Mouse (Mus musculus) forebrain, embryonic 12.5 days (tissue): ENCODE data around the gene Dhrs13. TPM values are rescaled to one million over a fixed set of nuclear protein-coding genes. Genes with fewer than 3 reads are reported as not detected.
"Not testable (repeated sequence)": the region's sequence is repeated elsewhere in the genome, so short reads cannot be mapped to it uniquely, and the experiment has no call there.

Source experiments
- ATAC-seq: fragments of 200-750 bp; cut with Nextera tagmentation; 2 replicates; pipeline ENCODE4 v1.8.0; 2017; ENCODE audit warnings: moderate TSS enrichment; ENCODE audit not compliant: low FRiP score
- H3K27ac ChIP-seq: fragments of 300-500 bp; sonication (generic); 2 replicates; pipeline ENCODE4 v1.5.1; 2016; ENCODE audit warnings: mild to moderate bottlenecking
- H3K27me3 ChIP-seq: fragments of 300-500 bp; sonication (generic); 2 replicates; pipeline ENCODE4 v1.6.1; 2016; ENCODE audit warnings: mild to moderate bottlenecking
- H3K36me3 ChIP-seq: fragments of 300-500 bp; sonication (generic); replicated peaks from 2 replicates; pipeline ENCODE4 v1.6.1; 2016; ENCODE audit warnings: mild to moderate bottlenecking
- H3K4me1 ChIP-seq: fragments of 300-500 bp; sonication (generic); 2 replicates; pipeline ENCODE4 v1.6.1; 2016
- H3K4me2 ChIP-seq: fragments of 300-500 bp; sonication (generic); 2 replicates; pipeline ENCODE4 v1.6.1; 2016; ENCODE audit warnings: mild to moderate bottlenecking, moderate library complexity
- H3K4me3 ChIP-seq: fragments of 300-500 bp; sonication (generic); replicated peaks from 2 replicates; pipeline ENCODE4 v1.5.1; 2016; ENCODE audit warnings: mild to moderate bottlenecking
- H3K9ac ChIP-seq: fragments of 300-500 bp; sonication (generic); 2 replicates; pipeline ENCODE4 v1.6.1; 2016; ENCODE audit warnings: mild to moderate bottlenecking
- H3K9me3 ChIP-seq: fragments of 300-500 bp; sonication (generic); 2 replicates; pipeline ENCODE4 v1.6.1; 2016
- WGBS: fragments of 180-500 bp; shearing (Covaris S2); methylation state at CpG from one replicate; pipeline ENCODE4 v1.1.7; 2016; 5-methylcytosine and 5-hydroxymethylcytosine counted together
- polyA plus RNA-seq: library from polyadenylated mRNA; unstranded; fragments of >200 nt; fragmentation: Nextera tagmentation; extraction: Ambion mirVana; gene quantifications from 2 replicates; pipeline ENCODE4 v1.2.1, GENCODE M21; 2016

Gene Dhrs13
- polyA plus RNA-seq, 1 experiment from 2014 or later = 20.6 TPM

DNA sequence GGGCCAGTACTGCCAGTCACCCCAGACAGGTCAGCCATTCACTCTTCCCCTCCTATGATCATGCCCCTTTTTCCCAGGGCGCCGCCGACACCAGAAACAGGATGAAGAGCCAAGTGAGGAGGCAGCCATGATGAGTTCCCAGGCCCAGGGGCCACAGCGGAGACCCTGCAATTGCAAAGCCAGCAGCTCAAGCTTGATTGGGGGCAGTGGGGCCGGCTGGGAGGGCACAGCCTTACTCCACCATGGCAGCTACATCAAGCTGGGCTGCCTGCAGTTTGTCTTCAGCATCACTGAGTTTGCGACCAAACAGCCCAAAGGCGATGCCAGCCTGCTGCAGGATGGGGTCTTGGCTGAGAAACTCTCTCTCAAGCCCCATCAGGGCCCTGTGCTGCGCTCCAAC is 2.8 kb upstream of the Dhrs13 start:
- WGBS = 89% methylated on average over 8 of the region's 8 CpGs
- no peak overlapping the region for H3K27ac ChIP-seq

GRCm38 (mm10) chr11:78030600-78030999 is 1.5 kb upstream of the Dhrs13 start:
- Histone ChIP-seq H3K4me3 (no peak overlapping the region), H3K9ac (no peak overlapping the region), H3K4me2 (no peak overlapping the region), H3K4me1 (peaks cover 29% of the 10 kb centered on the region), H3K36me3 (peaks cover 56% of the 10 kb centered on the region), H3K9me3 (no peaks in the 10 kb centered on the region), H3K27me3 (no peaks in the 10 kb centered on the region), H3K27ac (no peak overlapping the region)
- no peak for ATAC-seq
- 71% methylated on average over 2 of the region's 2 CpGs for WGBS

More for the DNA sequence above, 2.8 kb upstream of the Dhrs13 start:
- Histone ChIP-seq H3K27me3 (no peaks in the 10 kb centered on the region), H3K4me3 (no peak overlapping the region), H3K9me3 (no peaks in the 10 kb centered on the region), H3K36me3 (peaks cover 57% of the 10 kb centered on the region), H3K9ac (no peak overlapping the region), H3K4me1 (peaks cover 27% of the 10 kb centered on the region), H3K4me2 (no peak overlapping the region)
- ATAC-seq = no peak

DNA sequence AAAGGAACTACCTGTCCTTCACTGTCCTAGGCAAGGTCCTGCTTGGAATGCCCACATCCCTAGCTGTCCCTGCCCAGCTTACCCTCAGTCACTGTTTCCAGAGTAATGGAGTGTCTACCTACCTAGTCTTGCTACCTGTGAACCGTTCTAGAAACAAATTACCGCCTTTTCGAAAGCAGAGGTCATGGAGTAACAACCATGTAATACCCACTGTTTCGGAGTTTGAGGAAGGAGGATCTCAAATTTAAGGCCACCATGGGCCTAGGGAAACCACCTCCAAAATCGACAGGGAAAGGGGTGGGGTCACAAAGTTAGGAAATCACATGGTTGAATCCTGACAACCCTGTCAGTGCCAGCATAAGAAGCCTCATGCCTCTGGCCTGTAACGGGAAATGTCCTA is 691 bp upstream of the Dhrs13 start:
- H3K27me3 ChIP-seq = no peaks in the 10 kb centered on the region
- H3K9me3 ChIP-seq = no peaks in the 10 kb centered on the region
- WGBS = 45% methylated on average over 6 of the region's 6 CpGs
- H3K36me3 ChIP-seq = peaks cover 48% of the 10 kb centered on the region
- H3K4me2 ChIP-seq = peak overlapping the region; percentile 91
- peak overlapping the region; percentile 68 for H3K4me3 ChIP-seq
- H3K9ac ChIP-seq = no peak overlapping the region
- ATAC-seq = no peak
- H3K4me1 ChIP-seq = peaks cover 29% of the 10 kb centered on the region
- peak overlapping the region; percentile 95 for H3K27ac ChIP-seq

- Histone ChIP-seq H3K4me3 (peak overlapping the region; percentile 68), H3K36me3 (peaks cover 37% of the 10 kb centered on the region), H3K4me2 (peak overlapping the region; percentile 91), H3K9ac (peak overlapping the region; percentile 86), H3K27ac (peak overlapping the region; percentile 95), H3K4me1 (peaks cover 38% of the 10 kb centered on the region), H3K27me3 (no peaks in the 10 kb centered on the region), H3K9me3 (no peaks in the 10 kb centered on the region)
- ATAC-seq = no peak
- 6% methylated on average over 5 of the region's 5 CpGs for WGBS
Measured at GRCm38 (mm10) chr11:78032809-78033195, 722 bp downstream of the Dhrs13 start.

DNA sequence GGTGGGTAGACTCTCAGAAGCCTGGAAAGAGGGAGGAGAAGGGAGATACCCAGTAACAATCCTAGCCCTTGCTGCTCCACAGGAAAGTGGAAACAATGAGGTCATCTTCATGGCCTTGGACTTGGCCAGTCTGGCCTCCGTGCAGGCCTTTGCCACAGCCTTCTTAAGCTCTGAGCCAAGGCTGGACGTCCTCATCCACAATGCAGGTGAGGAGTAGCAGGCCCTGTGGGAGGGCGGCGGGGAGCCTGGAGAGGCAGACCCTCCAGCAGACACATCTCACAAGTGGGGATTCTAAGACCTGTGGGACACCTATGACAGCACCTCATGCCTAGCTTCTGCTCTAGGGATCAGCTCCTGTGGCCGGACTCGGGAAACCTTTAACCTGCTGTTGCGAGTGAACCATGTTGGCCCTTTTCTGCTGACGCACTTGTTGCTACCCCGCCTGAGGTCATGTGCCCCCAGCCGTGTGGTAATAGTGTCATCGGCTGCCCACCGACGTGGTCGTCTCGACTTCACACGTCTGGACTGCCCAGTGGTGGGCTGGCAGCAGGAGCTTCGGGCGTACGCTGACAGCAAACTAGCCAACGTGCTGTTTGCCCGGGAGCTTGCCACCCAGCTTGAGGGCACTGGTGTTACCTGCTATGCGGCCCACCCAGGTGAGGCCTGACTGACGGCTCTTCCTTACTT is 2.0 kb downstream of the Dhrs13 start:
- Histone ChIP-seq H3K9me3 (no peaks in the 10 kb centered on the region), H3K27ac (no peak overlapping the region), H3K36me3 (peaks cover 24% of the 10 kb centered on the region), H3K4me3 (no peak overlapping the region), H3K4me1 (peaks cover 50% of the 10 kb centered on the region), H3K27me3 (no peaks in the 10 kb centered on the region), H3K4me2 (no peak overlapping the region), H3K9ac (no peak overlapping the region)
- ATAC-seq = no peak
- WGBS = 92% methylated on average over 23 of the region's 23 CpGs

DNA sequence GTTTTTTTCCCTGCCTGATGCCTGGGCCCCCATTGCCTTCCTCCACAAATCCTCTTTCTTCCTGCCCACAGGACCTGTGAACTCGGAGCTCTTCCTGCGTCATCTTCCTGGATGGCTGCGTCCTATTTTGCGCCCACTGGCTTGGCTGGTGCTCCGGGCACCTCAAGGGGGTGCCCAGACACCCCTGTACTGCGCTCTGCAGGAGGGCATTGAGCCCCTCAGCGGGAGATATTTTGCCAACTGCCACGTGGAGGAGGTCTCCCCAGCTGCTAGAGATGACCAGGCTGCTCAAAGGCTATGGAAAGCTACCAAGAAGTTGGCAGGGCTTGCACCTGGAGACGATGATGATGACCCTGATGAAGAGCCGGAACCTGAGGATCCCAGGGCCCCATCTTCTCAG is 4.7 kb downstream of the Dhrs13 start:
- H3K27ac ChIP-seq = no peak overlapping the region

GRCm38 (mm10) chr11:78037831-78038752 is 6.0 kb downstream of the Dhrs13 start, which contains the start of gene Flot2:
Gene Flot2 (plus strand): TSS chr11:78037931.
- Histone ChIP-seq H3K9ac (peak within 1 kb of the TSS; percentile 95), H3K9me3 (no peaks in the 10 kb centered on the region), H3K4me2 (peak within 1 kb of the TSS; percentile 81), H3K27me3 (no peaks in the 10 kb centered on the region), H3K4me1 (peaks cover 36% of the 10 kb centered on the region), H3K36me3 (peaks cover 29% of the 10 kb centered on the region), H3K4me3 (peak within 1 kb of the TSS; percentile 91), H3K27ac (peak within 1 kb of the TSS; percentile 82)
- ATAC-seq = peak; percentile 91
- 3% methylated on average over 55 of the region's 55 CpGs for WGBS

More for the DNA sequence above, 4.7 kb downstream of the Dhrs13 start:
- no peak for ATAC-seq
- no peaks in the 10 kb centered on the region for H3K9me3 ChIP-seq
- H3K27me3 ChIP-seq = no peaks in the 10 kb centered on the region
- no peak overlapping the region for H3K4me3 ChIP-seq
- H3K4me2 ChIP-seq = no peak overlapping the region
- H3K9ac ChIP-seq = no peak overlapping the region
- 83% methylated on average over 10 of the region's 10 CpGs for WGBS
- H3K4me1 ChIP-seq = peaks cover 44% of the 10 kb centered on the region
- peaks cover 20% of the 10 kb centered on the region for H3K36me3 ChIP-seq

GRCm38 (mm10) chr11:78040878-78041277 is 8.8 kb downstream of the Dhrs13 start:
- H3K9ac ChIP-seq = no peak overlapping the region
- H3K27me3 ChIP-seq = no peaks in the 10 kb centered on the region
- H3K4me2 ChIP-seq = no peak overlapping the region
- no peak overlapping the region for H3K27ac ChIP-seq
- 54% methylated on average over 2 of the region's 2 CpGs for WGBS
- H3K4me3 ChIP-seq = no peak overlapping the region
- H3K36me3 ChIP-seq = peaks cover 18% of the 10 kb centered on the region
- H3K4me1 ChIP-seq = peaks cover 23% of the 10 kb centered on the region
- no peaks in the 10 kb centered on the region for H3K9me3 ChIP-seq
- ATAC-seq = no peak

GRCm38 (mm10) chr11:78042290-78042870 is 10.3 kb downstream of the Dhrs13 start:
- H3K27me3 ChIP-seq, H3K4me3 ChIP-seq, H3K9ac ChIP-seq, ATAC-seq, H3K4me2 ChIP-seq, H3K27ac ChIP-seq, H3K9me3 ChIP-seq: not testable (repeated sequence)
- H3K36me3 ChIP-seq = peaks cover 24% of the 10 kb centered on the region
- peaks cover 18% of the 10 kb centered on the region for H3K4me1 ChIP-seq
- WGBS = 93% methylated on average over 4 of the region's 4 CpGs

GRCm38 (mm10) chr11:78044758-78045251 is 12.7 kb downstream of the Dhrs13 start:
- Histone ChIP-seq H3K36me3 (peaks cover 24% of the 10 kb centered on the region), H3K4me1 (no peaks in the 10 kb centered on the region), H3K4me2 (no peak overlapping the region), H3K4me3 (no peak overlapping the region), H3K27me3 (no peaks in the 10 kb centered on the region), H3K9ac (no peak overlapping the region), H3K9me3 (no peaks in the 10 kb centered on the region), H3K27ac (no peak overlapping the region)
- ATAC-seq = no peak
- 85% methylated on average over 5 of the region's 5 CpGs for WGBS

GRCm38 (mm10) chr11:78048637-78049036 is 16.6 kb downstream of the Dhrs13 start:
- not testable (repeated sequence) for ATAC-seq
- peaks cover 36% of the 10 kb centered on the region for H3K36me3 ChIP-seq

DNA sequence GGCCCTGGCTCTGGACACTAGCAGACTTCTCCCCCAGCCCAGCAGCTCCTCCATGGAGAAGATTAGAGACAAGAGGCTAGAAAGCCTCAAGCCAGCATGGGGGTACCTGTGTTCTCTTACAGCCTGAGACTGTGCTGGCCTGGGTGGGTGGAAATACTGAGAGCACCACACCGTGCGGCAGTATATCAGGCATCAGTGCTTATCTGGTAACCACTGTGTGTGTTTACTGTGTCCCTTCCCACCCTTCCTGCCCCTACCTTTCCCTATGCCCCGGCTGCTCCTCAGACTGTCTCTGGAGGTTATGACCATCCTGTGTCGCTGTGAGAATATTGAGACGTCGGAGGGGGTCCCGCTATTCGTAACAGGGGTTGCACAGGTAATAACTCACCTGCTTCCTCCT is 21.0 kb downstream of the Dhrs13 start:
- Histone ChIP-seq H3K4me3 (no peak overlapping the region), H3K36me3 (peaks cover 67% of the 10 kb centered on the region), H3K9me3 (no peaks in the 10 kb centered on the region), H3K9ac (no peak overlapping the region), H3K4me2 (no peak overlapping the region), H3K27me3 (no peaks in the 10 kb centered on the region), H3K4me1 (no peaks in the 10 kb centered on the region), H3K27ac (no peak overlapping the region)
- WGBS = 94% methylated on average over 8 of the region's 8 CpGs
- ATAC-seq = no peak

More at GRCm38 (mm10) chr11:78048637-78049036, 16.6 kb downstream of the Dhrs13 start:
- not testable (repeated sequence) for H3K9me3 ChIP-seq, H3K27me3 ChIP-seq, H3K4me2 ChIP-seq, H3K27ac ChIP-seq, H3K4me3 ChIP-seq, H3K9ac ChIP-seq, H3K4me1 ChIP-seq
- WGBS = 92% methylated on average over 4 of the region's 4 CpGs
